In genomic region chr7:27257852-27258204, GRCm38 (mm10) we compare ENCODE assay signal across 8 mouse cellular contexts. TPM values are rescaled to one million over a fixed set of nuclear protein-coding genes. Genes with fewer than 3 reads are reported as not detected.
A peak's percentile ranks its signal among the peaks of the same experiment; 100 is the strongest.
DNase-seq lines count a peak whose midpoint lies in the region; ATAC-seq and TF ChIP-seq lines count a peak whose summit lies in the region.

No protein-coding gene starts in this region.

- H3K4me1 ChIP-seq in heart, adult 2 months (ENCODE audit: control insufficient read depth, insufficient read depth, low read length) = peaks cover 4% of the 10 kb centered on the region
- peaks cover 2% of the 10 kb centered on the region for H3K4me1 ChIP-seq in ES-Bruce4 (ENCODE audit: control insufficient read depth, insufficient read depth, low read length)
- peaks cover 40% of the 10 kb centered on the region for H3K4me1 ChIP-seq in forebrain, embryonic 16.5 days (replicated peaks; ENCODE audit: control insufficient read depth, insufficient read depth, low read length)
- H3K4me1 ChIP-seq in midbrain, embryonic 11.5 days (ENCODE audit: control insufficient read depth, insufficient read depth, low read length) = peaks cover 20% of the 10 kb centered on the region; the same call in 1 of the 2 replicates

- H3K27ac ChIP-seq in heart, adult 2 months = peak overlapping the region; percentile 77
- H3K27ac ChIP-seq in ES-Bruce4 (ENCODE audit: insufficient read depth, low read length) = peak overlapping the region; percentile 82
- peak overlapping the region; percentile 94 for H3K27ac ChIP-seq in forebrain, embryonic 16.5 days (ENCODE audit: low read length)
- peak overlapping the region; percentile 38 for H3K27ac ChIP-seq in midbrain, embryonic 11.5 days (ENCODE audit: low read depth, low read length)

- DNase-seq in heart, adult 2 months = no peak
- DNase-seq in heart, adult 11 months = no peak
- DNase-seq in midbrain, embryonic 11.5 days (ENCODE audit: low spot score, missing footprints) = peak; percentile 87
- no peak for DNase-seq in adrenal gland, postnatal 36 days
- no peak for DNase-seq in yolk sac, embryonic 10.5 days (ENCODE audit: low spot score)
- DNase-seq in layer of hippocampus, adult 11-12 months (ENCODE audit: low spot score) = no peak

- intact Hi-C loops in heart, adult 2 months (cut with DNase I) = loop anchor here (1.0 kb wide), 1 partner anchor 26 kb away; no protein-coding TSS in a partner anchor

- no peaks in the 10 kb centered on the region for H3K27me3 ChIP-seq in heart, adult 2 months (ENCODE audit: control insufficient read depth, insufficient read depth, low read length)
- H3K27me3 ChIP-seq in ES-Bruce4 (ENCODE audit: control insufficient read depth, insufficient read depth, low read length, poor library complexity, severe bottlenecking) = no peaks in the 10 kb centered on the region
- H3K27me3 ChIP-seq in forebrain, embryonic 16.5 days (replicated peaks; ENCODE audit: control insufficient read depth, insufficient read depth, low read length) = no peaks in the 10 kb centered on the region
- H3K27me3 ChIP-seq in midbrain, embryonic 11.5 days (ENCODE audit: control insufficient read depth, insufficient read depth, low read length) = no peaks in the 10 kb centered on the region

- H3K36me3 ChIP-seq in heart, adult 2 months (ENCODE audit: control insufficient read depth, insufficient read depth, low read length) = no peaks in the 10 kb centered on the region
- no peaks in the 10 kb centered on the region for H3K36me3 ChIP-seq in ES-Bruce4 (ENCODE audit: control insufficient read depth, insufficient read depth, low read length, poor library complexity, severe bottlenecking)
- H3K36me3 ChIP-seq in forebrain, embryonic 16.5 days (ENCODE audit: control insufficient read depth, insufficient read depth) = peaks cover 7% of the 10 kb centered on the region
- peaks cover 2% of the 10 kb centered on the region; the same call in 1 of the 2 replicates for H3K36me3 ChIP-seq in midbrain, embryonic 11.5 days (ENCODE audit: control insufficient read depth, insufficient read depth, low read length)

- no peaks in the 10 kb centered on the region for H3K9me3 ChIP-seq in ES-Bruce4 (replicated peaks; ENCODE audit: control insufficient read depth, insufficient read depth, low read length, poor library complexity, severe bottlenecking)
- no peaks in the 10 kb centered on the region for H3K9me3 ChIP-seq in forebrain, embryonic 16.5 days (ENCODE audit: control insufficient read depth, low read length)
- H3K9me3 ChIP-seq in midbrain, embryonic 11.5 days (ENCODE audit: control insufficient read depth, low read length) = no peaks in the 10 kb centered on the region

- TF ChIP-seq POLR2A in heart, adult 2 months (IDR thresholded peaks at IDR 0.05; ENCODE audit: insufficient read depth, low read depth, low read length) = no peak
- no peak for TF ChIP-seq POLR2A in ES-Bruce4 (IDR thresholded peaks at IDR 0.05; ENCODE audit: insufficient read depth, low read length)

- peak overlapping the region; percentile 56; the same call in 1 of the 2 replicates for H3K4me3 ChIP-seq in heart, adult 2 months
- peak overlapping the region; percentile 69 for H3K4me3 ChIP-seq in ES-Bruce4 (ENCODE audit: low read depth, low read length)
- peak overlapping the region; percentile 60 for H3K4me3 ChIP-seq in forebrain, embryonic 16.5 days (replicated peaks; ENCODE audit: low read length)
- peak overlapping the region; percentile 86 for H3K4me3 ChIP-seq in midbrain, embryonic 11.5 days (ENCODE audit: low read depth, low read length)

- TF ChIP-seq EP300 in heart, adult 2 months (IDR thresholded peaks at IDR 0.05; ENCODE audit: insufficient read depth, low read depth, low read length) = no peak
- peak; percentile 80 for TF ChIP-seq EP300 in ES-Bruce4 (IDR thresholded peaks at IDR 0.05; ENCODE audit: insufficient read depth, low read depth, low read length)

- WGBS in heart, adult 2 months = 11% methylated on average over 6 of the region's 6 CpGs
- 0% methylated on average over 5 of the region's 6 CpGs for WGBS in forebrain, embryonic 16.5 days
- WGBS in midbrain, embryonic 11.5 days = 3% methylated on average over 5 of the region's 6 CpGs

- TF ChIP-seq CTCF in heart, adult 2 months (IDR thresholded peaks at IDR 0.05) = no peak
- TF ChIP-seq CTCF in ES-Bruce4 (IDR thresholded peaks at IDR 0.05; ENCODE audit: low read depth, low read length) = no peak

- H3K9ac ChIP-seq in heart, adult 2 months (ENCODE audit: low read depth, low read length) = peak overlapping the region; percentile 62
- peak overlapping the region; percentile 11 for H3K9ac ChIP-seq in ES-Bruce4 (ENCODE audit: low read depth, poor library complexity, severe bottlenecking)
- no peak overlapping the region for H3K9ac ChIP-seq in forebrain, embryonic 16.5 days (replicated peaks; ENCODE audit: low read depth, low read length)
- peak overlapping the region; percentile 52; the same call in 1 of the 2 replicates for H3K9ac ChIP-seq in midbrain, embryonic 11.5 days (ENCODE audit: low read length)

- no peaks in the 10 kb centered on the region for H3K79me2 ChIP-seq in heart, adult 2 months (replicated peaks; ENCODE audit: control insufficient read depth, insufficient read depth, low read length)

- peak; percentile 29 for ATAC-seq in forebrain, embryonic 16.5 days
- ATAC-seq in midbrain, embryonic 11.5 days (ENCODE audit: low FRiP score) = peak; percentile 47

- peak overlapping the region; percentile 84 for H3K4me2 ChIP-seq in forebrain, embryonic 16.5 days (ENCODE audit: low read length)
- H3K4me2 ChIP-seq in midbrain, embryonic 11.5 days = peak overlapping the region; percentile 86

RNA-seq across cellular contexts. Expression of gene Numbl, which starts 0.4 kb away (rescaled TPM):
- 1 to 10 TPM; 3.7 to 6.1 TPM for total RNA-seq in heart, adult 2 months (2021)
- polyA plus RNA-seq in heart, adult 2 months (2012; rRNA removed) = 7.8 and 9.7 TPM in 2 replicates
- 32.9 and 38.5 TPM in 2 replicates for polyA plus RNA-seq in ES-Bruce4 (2011; ENCODE audit: insufficient read depth, insufficient read length, low read depth, missing spikeins)
- 42.2 and 43.3 TPM in 2 replicates for polyA plus RNA-seq in forebrain, embryonic 16.5 days (2015; fragmentation: Nextera tagmentation; extraction: Ambion mirVana)
- polyA plus RNA-seq in midbrain, embryonic 11.5 days (2014; fragmentation: Nextera tagmentation; extraction: Ambion mirVana) = 16.9 and 17.7 TPM in 2 replicates
- total RNA-seq in adrenal gland, postnatal 36 days (2021) = 10 to 100 TPM in 1 of 2 experiments, 1 to 10 TPM in 1; 8.8 to 10.1 TPM

RNA-seq across cellular contexts. Expression of gene Coq8b, which starts 25.0 kb away (rescaled TPM):
- 1 to 10 TPM; 7.5 to 8.3 TPM for total RNA-seq in heart, adult 2 months (2021)
- 11.6 and 19.4 TPM in 2 replicates for polyA plus RNA-seq in heart, adult 2 months (2012; rRNA removed)
- 7.8 and 10.9 TPM in 2 replicates for polyA plus RNA-seq in ES-Bruce4 (2011; ENCODE audit: insufficient read depth, insufficient read length, low read depth, missing spikeins)
- 26.3 and 27.2 TPM in 2 replicates for polyA plus RNA-seq in forebrain, embryonic 16.5 days (2015; fragmentation: Nextera tagmentation; extraction: Ambion mirVana)
- 16.1 and 16.6 TPM in 2 replicates for polyA plus RNA-seq in midbrain, embryonic 11.5 days (2014; fragmentation: Nextera tagmentation; extraction: Ambion mirVana)
- 10 to 100 TPM; 41.3 to 70.6 TPM for total RNA-seq in adrenal gland, postnatal 36 days (2021)

RNA-seq across cellular contexts. Expression of gene Itpkc, which starts 29.4 kb away (rescaled TPM):
- 1 to 10 TPM; 4.2 to 4.8 TPM for total RNA-seq in heart, adult 2 months (2021)
- 4.2 and 4.4 TPM in 2 replicates for polyA plus RNA-seq in heart, adult 2 months (2012; rRNA removed)
- polyA plus RNA-seq in ES-Bruce4 (2011; ENCODE audit: insufficient read depth, insufficient read length, low read depth, missing spikeins) = 10.7 and 11.3 TPM in 2 replicates
- polyA plus RNA-seq in forebrain, embryonic 16.5 days (2015; fragmentation: Nextera tagmentation; extraction: Ambion mirVana) = 6.2 and 6.4 TPM in 2 replicates
- polyA plus RNA-seq in midbrain, embryonic 11.5 days (2014; fragmentation: Nextera tagmentation; extraction: Ambion mirVana) = 5.0 and 6.6 TPM in 2 replicates
- 10 to 100 TPM; 14.0 to 14.6 TPM for total RNA-seq in adrenal gland, postnatal 36 days (2021)

Comparison
In these comparisons a context has a peak if more than half of its experiments do, and no peak if none do; other contexts are left out.
1. H3K27ac ChIP-seq: peak in every context shown above with its lines; median percentile 94 in forebrain, embryonic 16.5 days; 82 in ES-Bruce4; 77 in heart, adult 2 months; 38 in midbrain, embryonic 11.5 days.